Mouse (Mus musculus): ENCODE results near the gene March10. TPM values are rescaled to one million over a fixed set of nuclear protein-coding genes. Genes with fewer than 3 reads are reported as not detected.
A peak's percentile ranks its signal among the peaks of the same experiment; 100 is the strongest.

The March10 gene
- polyA plus RNA-seq (2016; fragmentation: Nextera tagmentation; extraction: Ambion mirVana): 0.15 and 0.17 TPM in 2 replicates

DNA sequence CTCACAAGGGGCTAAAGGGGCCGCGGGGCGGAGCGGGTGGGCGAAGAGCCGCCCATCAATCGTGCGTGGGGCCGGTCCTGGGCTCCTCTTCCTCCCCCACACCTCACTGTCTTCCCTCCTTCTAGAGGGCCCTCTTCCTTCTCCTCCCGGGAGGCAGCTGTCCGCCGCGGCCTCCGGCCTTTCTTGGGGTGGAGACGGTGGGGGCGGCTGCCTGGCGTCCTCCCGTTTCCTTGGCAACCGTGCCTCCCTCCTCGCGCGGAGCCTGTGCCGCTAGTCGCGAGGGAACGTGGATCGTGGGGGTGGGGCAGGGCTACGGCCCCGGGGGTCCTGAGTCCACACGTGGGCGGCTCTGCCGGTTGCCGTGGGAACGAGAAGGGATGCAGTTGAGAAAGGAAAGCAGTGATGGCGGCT lies at the start of gene March10:
March10 (minus strand) TSS at position 239 of the 411 bp plus-strand sequence.
- Histone ChIP-seq H3K9me3 (no peaks in the 10 kb centered on the region), H3K4me1 (peaks cover 24% of the 10 kb centered on the region; the same call in 1 of the 2 replicates), H3K4me2 (replicated peaks) (peak within 1 kb of the TSS; percentile 84), H3K36me3 (no peaks in the 10 kb centered on the region), H3K27me3 (replicated peaks) (no peaks in the 10 kb centered on the region), H3K27ac (peak within 1 kb of the TSS; percentile 27; the same call in 1 of the 2 replicates), H3K4me3 (peak within 1 kb of the TSS; percentile 46), H3K9ac (peak within 1 kb of the TSS; percentile 56)
- WGBS: under 1% methylated on average over 35 of the region's 35 CpGs
- peak; percentile 83 for ATAC-seq (ENCODE audit: low FRiP score, low read depth)

DNA sequence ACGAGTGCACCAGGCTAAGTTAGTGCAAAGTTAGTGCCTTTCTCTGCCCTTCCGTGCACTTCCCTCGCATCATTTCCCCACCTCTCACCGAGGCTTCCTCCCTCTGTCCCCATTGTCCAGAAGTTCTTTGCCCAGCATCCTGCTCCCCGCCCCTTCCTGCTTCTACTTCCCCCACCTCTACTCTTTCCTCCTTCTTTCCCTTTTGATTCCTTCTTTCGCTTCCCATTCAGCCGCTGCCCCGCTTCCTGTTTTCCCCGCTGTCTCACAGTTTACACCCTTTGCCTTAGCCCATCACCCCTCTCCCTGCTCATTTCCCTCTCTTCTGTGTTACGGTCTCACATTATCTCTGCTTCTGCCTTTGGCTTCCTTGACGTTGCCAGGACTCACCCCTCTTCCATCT lies 49.8 kb upstream of the March10 start:
- 82% methylated on average over 11 of the region's 11 CpGs for WGBS
- Histone ChIP-seq H3K4me3 (no peak overlapping the region), H3K36me3 (no peaks in the 10 kb centered on the region), H3K27ac (no peak overlapping the region), H3K4me2 (replicated peaks) (no peak overlapping the region), H3K4me1 (peaks cover 30% of the 10 kb centered on the region), H3K27me3 (replicated peaks) (no peaks in the 10 kb centered on the region), H3K9ac (no peak overlapping the region), H3K9me3 (no peaks in the 10 kb centered on the region)
- ATAC-seq (ENCODE audit: low FRiP score, low read depth): no peak

DNA sequence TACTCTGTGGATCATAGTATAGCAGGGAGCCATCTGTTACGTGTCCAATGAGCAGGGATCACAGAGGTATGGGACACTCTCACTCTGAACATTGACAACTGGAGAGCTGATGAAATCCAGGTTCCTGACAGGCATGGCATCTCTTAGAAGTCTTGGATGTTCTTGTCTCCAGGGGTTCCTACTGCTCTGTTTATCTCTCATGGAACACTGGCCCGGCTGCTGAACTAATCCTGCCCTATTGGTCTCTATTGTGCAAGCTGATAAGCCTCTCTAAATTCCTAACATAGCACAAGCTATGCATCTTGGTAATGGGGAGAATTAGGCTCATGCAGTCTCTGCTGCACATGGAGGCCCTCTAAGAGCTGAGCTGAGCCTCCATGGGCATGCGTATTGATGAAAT lies 48.5 kb upstream of the March10 start:
- WGBS: 87% methylated on average over 3 of the region's 3 CpGs
- Histone ChIP-seq H3K36me3 (no peaks in the 10 kb centered on the region), H3K27me3 (replicated peaks) (no peaks in the 10 kb centered on the region), H3K4me2 (replicated peaks) (no peak overlapping the region), H3K4me1 (peaks cover 30% of the 10 kb centered on the region), H3K4me3 (no peak overlapping the region), H3K27ac (no peak overlapping the region), H3K9ac (no peak overlapping the region), H3K9me3 (no peaks in the 10 kb centered on the region)
- ATAC-seq (ENCODE audit: low FRiP score, low read depth): no peak

DNA sequence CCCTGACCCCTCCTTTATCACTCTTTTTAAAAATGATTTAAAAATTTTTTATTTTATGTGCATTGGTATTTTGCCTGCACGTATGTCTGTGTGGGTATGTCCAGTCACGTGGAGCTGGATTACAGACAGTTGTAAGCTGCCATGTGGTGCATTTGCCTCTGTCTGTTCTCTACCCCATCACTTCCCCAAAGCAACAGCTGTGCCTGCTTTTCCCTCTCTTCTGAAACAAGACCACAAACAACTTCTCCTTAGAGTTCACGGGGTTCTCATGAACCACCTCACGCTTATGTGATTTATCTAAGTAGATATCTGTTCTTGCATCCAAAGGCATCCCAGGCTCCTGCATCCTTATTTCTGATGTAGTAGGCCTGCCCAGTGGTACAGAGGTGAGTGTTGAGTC lies 45.8 kb upstream of the March10 start:
- H3K36me3 ChIP-seq: no peaks in the 10 kb centered on the region
- H3K27me3 ChIP-seq (replicated peaks): no peaks in the 10 kb centered on the region
- 85% methylated on average over 4 of the region's 4 CpGs for WGBS

DNA sequence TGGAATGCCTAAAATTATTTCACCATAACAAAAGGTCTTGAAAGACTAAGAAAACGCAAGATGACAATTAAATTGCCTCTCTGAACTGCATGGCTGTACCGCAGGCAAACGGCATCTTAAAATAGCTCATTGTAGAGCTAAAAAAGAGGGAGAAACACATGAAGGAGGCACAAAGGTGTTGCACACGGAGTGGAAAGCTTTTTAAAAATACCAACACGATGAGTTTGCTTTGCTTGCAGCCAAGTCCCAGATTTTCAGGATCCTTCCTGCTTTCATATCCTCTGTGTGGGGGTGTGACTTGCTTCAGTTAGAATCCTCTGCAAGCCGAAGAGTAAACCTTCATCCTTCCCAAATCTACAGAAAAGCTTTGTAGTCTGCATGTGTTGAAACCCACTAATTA lies 41.0 kb upstream of the March10 start:
- no peak overlapping the region for H3K27ac ChIP-seq
- WGBS: 85% methylated on average over 6 of the region's 6 CpGs
- no peak overlapping the region for H3K9ac ChIP-seq
- H3K36me3 ChIP-seq: no peaks in the 10 kb centered on the region
- no peaks in the 10 kb centered on the region for H3K9me3 ChIP-seq
- H3K4me3 ChIP-seq: no peak overlapping the region
- H3K4me1 ChIP-seq: no peaks in the 10 kb centered on the region
- ATAC-seq (ENCODE audit: low FRiP score, low read depth): no peak
- no peak overlapping the region for H3K4me2 ChIP-seq (replicated peaks)
- no peaks in the 10 kb centered on the region for H3K27me3 ChIP-seq (replicated peaks)

More for the DNA sequence above, 45.8 kb upstream of the March10 start:
- H3K4me1 ChIP-seq: peaks cover 11% of the 10 kb centered on the region
- no peak overlapping the region for H3K4me2 ChIP-seq (replicated peaks)
- no peak for ATAC-seq (ENCODE audit: low FRiP score, low read depth)
- H3K4me3 ChIP-seq: no peak overlapping the region
- no peak overlapping the region for H3K9ac ChIP-seq
- no peaks in the 10 kb centered on the region for H3K9me3 ChIP-seq
- H3K27ac ChIP-seq: no peak overlapping the region

DNA sequence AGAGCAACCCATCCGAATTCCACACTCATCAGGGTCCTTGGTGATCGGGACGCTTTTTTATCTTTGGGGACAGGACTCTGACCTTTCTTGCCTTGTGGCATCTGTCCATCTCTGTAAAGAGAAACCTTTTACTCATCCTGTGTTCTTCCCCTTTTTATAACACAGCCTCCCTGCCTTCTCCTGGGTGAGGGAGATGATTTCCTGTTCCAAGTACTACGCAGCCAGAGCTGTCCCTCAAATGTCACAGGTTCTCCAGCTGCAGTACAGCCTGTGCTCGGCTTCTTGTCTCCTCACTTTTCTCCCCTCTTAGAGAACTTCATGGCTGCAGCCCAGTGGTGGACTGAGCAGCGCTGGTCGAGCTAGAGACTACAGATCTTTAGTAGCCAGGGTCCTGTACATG lies 40.1 kb upstream of the March10 start:
- Histone ChIP-seq H3K9me3 (no peaks in the 10 kb centered on the region), H3K27ac (no peak overlapping the region), H3K36me3 (no peaks in the 10 kb centered on the region), H3K27me3 (replicated peaks) (no peaks in the 10 kb centered on the region), H3K4me1 (no peaks in the 10 kb centered on the region), H3K4me3 (no peak overlapping the region), H3K4me2 (replicated peaks) (no peak overlapping the region), H3K9ac (no peak overlapping the region)
- 61% methylated on average over 7 of the region's 7 CpGs for WGBS
- no peak for ATAC-seq (ENCODE audit: low FRiP score, low read depth)

DNA sequence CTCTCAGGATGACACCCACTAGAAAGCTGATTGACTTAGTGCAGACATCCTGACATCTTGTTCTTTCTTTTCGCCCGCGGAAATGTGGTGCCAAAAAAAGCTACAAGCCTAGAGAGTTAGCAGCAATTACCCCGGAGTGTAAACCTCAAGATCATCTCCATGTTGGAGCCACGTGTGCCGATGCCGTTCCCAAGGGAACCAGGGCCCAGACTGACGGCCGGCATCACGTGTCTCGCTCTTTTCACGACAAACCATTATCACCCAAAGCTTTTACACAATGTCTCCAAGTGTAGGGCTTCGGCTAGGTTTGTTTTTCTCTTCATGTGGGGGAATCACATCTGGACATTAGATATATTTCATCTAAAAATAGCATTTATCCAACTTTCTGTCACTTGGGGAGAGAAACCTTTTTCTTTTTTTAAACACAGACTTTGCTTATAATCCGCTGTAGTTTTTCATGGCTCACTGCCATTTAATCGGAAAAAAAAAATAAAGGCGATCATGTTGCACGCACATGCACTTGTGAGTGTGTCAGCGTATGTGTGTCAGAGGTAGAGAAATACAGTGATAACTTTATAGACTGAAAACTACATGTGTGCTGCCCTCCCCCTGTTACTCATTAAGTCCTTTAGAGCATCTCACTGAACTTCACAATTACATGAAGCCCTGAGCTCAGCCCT lies 39.2 kb upstream of the March10 start:
- Histone ChIP-seq H3K4me1 (no peaks in the 10 kb centered on the region), H3K9ac (no peak overlapping the region), H3K4me3 (no peak overlapping the region), H3K36me3 (no peaks in the 10 kb centered on the region), H3K9me3 (no peaks in the 10 kb centered on the region), H3K27me3 (replicated peaks) (no peaks in the 10 kb centered on the region), H3K4me2 (replicated peaks) (no peak overlapping the region), H3K27ac (no peak overlapping the region)
- WGBS: 74% methylated on average over 18 of the region's 18 CpGs
- no peak for ATAC-seq (ENCODE audit: low FRiP score, low read depth)

DNA sequence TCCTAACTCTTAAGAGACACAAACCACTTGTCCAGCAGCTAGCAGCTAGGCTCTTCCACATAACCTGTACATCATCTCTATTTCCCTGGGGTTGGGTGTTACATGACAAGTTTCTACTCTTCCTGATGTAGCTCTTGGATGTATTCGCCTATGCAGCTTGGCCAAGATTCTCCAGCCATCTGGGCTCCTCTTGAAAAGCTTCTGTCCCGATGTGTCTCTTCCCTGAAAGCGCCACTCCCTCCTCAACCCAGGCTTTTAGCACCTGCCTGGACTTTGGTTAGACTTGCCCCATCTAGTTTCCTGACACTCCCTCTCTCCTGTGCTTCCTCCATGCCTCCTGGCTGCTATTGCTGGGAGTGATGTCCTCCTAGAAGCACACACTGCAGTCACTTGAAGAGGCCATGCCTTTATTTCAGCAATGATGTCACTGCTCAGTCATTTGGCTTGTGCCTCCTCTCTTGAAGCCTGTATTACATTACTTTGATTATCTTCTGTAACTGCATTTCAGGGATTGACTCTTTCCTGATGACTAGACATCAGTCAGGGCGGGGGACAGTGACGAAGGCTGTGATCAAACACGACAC lies 38.3 kb upstream of the March10 start:
- H3K4me1 ChIP-seq: no peaks in the 10 kb centered on the region

DNA sequence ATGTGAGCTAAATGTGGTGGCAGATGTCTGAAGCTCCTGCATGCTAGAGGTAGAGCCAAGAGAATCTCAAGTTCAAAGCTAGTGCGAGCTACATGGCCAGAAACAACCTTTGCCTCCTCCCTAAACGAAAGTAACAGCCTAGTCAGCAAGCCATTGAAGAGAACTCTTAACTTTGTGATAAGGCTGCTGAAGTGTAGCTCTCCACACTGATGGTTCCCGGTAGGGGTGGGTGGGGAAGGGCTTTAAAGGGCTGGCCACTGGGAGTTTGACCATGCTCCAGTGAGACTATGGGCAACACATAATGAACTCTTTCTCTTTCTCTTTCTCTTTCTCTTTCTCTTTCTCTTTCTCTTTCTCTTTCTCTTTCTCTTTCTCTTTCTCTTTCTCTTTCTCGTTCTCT lies 35.9 kb upstream of the March10 start:
- Histone ChIP-seq H3K9me3 (no peaks in the 10 kb centered on the region), H3K27ac (no peak overlapping the region), H3K4me2 (replicated peaks) (no peak overlapping the region), H3K27me3 (replicated peaks) (no peaks in the 10 kb centered on the region), H3K4me1 (no peaks in the 10 kb centered on the region), H3K4me3 (no peak overlapping the region), H3K36me3 (no peaks in the 10 kb centered on the region), H3K9ac (no peak overlapping the region)
- 86% methylated on average over 4 of the region's 4 CpGs for WGBS
- ATAC-seq (ENCODE audit: low FRiP score, low read depth): no peak

More for the DNA sequence above, 38.3 kb upstream of the March10 start:
- no peak overlapping the region for H3K4me3 ChIP-seq
- WGBS: 89% methylated on average over 6 of the region's 6 CpGs
- ATAC-seq (ENCODE audit: low FRiP score, low read depth): no peak
- H3K27ac ChIP-seq: no peak overlapping the region
- H3K4me2 ChIP-seq (replicated peaks): no peak overlapping the region
- no peak overlapping the region for H3K9ac ChIP-seq
- H3K36me3 ChIP-seq: no peaks in the 10 kb centered on the region
- H3K27me3 ChIP-seq (replicated peaks): no peaks in the 10 kb centered on the region
- H3K9me3 ChIP-seq: no peaks in the 10 kb centered on the region

DNA sequence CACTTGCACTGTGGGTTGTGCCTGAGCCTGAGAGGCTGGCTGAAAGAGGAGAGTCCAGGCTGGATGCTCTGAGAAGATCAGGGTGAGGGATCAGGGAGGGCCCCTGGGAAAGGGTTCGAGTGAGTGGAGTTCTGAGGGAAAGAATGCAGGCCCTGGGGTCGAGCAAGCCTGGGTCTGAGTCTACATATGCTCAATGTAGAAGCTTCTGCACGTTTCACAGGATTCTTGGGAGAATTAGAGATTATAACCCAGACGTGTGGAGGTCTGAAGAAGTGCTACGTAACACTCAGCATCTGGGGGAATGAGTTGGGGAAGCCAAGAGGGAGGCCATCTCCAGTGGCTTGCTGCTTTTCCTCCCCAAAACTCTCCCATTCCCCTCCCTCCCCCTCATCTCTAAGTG lies 34.4 kb upstream of the March10 start:
- Histone ChIP-seq H3K27ac (no peak overlapping the region), H3K4me3 (no peak overlapping the region), H3K4me2 (replicated peaks) (no peak overlapping the region), H3K4me1 (no peaks in the 10 kb centered on the region), H3K36me3 (no peaks in the 10 kb centered on the region), H3K9ac (no peak overlapping the region), H3K27me3 (replicated peaks) (no peaks in the 10 kb centered on the region), H3K9me3 (no peaks in the 10 kb centered on the region)
- ATAC-seq (ENCODE audit: low FRiP score, low read depth): no peak
- 73% methylated on average over 5 of the region's 5 CpGs for WGBS

DNA sequence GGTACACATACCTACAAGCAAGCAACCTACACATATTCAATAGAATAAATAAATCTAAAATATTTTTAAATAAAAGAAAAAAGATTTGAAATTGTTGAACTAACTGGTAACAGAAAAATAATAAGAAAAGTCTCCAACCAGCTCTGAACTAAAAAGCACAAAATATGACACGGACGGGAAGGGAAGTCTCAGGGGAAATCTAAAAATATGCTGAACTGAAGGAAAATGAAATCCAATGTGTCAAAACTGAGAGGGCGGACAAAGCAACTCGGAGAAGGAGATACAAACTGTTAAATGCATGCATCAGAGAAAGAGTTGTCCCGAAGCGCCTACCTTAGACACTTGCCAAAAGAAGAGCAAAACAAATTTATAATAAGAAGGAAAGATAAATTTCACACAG lies 28.9 kb upstream of the March10 start:
- H3K4me1 ChIP-seq: no peaks in the 10 kb centered on the region
- 91% methylated on average over 6 of the region's 6 CpGs for WGBS
- H3K9me3 ChIP-seq: no peaks in the 10 kb centered on the region
- H3K9ac ChIP-seq: no peak overlapping the region
- no peak overlapping the region for H3K4me2 ChIP-seq (replicated peaks)
- no peak overlapping the region for H3K27ac ChIP-seq
- H3K36me3 ChIP-seq: no peaks in the 10 kb centered on the region
- no peaks in the 10 kb centered on the region for H3K27me3 ChIP-seq (replicated peaks)
- ATAC-seq (ENCODE audit: low FRiP score, low read depth): no peak
- no peak overlapping the region for H3K4me3 ChIP-seq

DNA sequence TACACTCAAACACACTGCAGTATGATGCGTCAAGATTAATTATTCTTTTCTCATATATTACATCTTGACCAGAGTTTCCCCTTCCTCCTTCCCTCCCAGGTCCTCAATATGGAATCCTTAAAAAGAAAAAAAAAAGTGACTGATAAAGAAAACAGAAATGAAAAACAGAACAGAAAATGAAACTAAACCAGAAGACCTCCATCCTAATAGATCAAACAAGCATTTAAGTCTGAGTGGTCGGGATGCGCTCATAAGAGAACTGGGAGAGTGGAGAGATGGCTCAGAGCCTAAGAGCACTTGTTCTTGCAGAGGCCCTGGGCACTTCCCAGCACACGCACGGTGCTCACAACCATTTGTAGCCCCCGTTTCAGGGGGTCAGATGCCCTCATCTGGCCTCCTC lies 28.5 kb upstream of the March10 start:
- no peaks in the 10 kb centered on the region for H3K36me3 ChIP-seq
- H3K9ac ChIP-seq: no peak overlapping the region
- H3K27me3 ChIP-seq (replicated peaks): no peaks in the 10 kb centered on the region
- no peaks in the 10 kb centered on the region for H3K4me1 ChIP-seq
- H3K27ac ChIP-seq: no peak overlapping the region
- no peak overlapping the region for H3K4me3 ChIP-seq
- ATAC-seq (ENCODE audit: low FRiP score, low read depth): no peak
- 81% methylated on average over 6 of the region's 6 CpGs for WGBS
- H3K9me3 ChIP-seq: no peaks in the 10 kb centered on the region
- no peak overlapping the region for H3K4me2 ChIP-seq (replicated peaks)

DNA sequence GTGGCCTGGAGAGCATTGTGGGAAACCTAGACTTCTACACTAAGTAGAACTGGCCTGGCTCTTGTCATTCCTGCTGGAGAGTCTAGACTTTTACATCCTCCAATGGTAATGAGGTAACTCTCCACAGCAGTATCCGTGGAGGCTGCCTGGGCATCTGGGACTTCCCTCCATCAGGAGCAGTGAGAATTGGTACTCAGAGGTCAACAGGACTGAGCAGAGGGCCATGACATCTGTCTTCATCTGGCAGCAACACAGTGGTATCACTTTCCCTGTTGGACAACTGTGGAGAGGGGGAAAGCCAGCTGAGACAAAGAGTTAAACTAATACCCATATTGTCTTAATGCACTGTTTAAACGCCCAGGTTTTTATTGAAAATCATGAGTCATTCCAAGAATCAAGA lies 26.2 kb upstream of the March10 start:
- Histone ChIP-seq H3K9me3 (no peaks in the 10 kb centered on the region), H3K4me1 (no peaks in the 10 kb centered on the region), H3K4me2 (replicated peaks) (no peak overlapping the region), H3K4me3 (no peak overlapping the region), H3K27me3 (replicated peaks) (no peaks in the 10 kb centered on the region), H3K27ac (no peak overlapping the region), H3K36me3 (no peaks in the 10 kb centered on the region), H3K9ac (no peak overlapping the region)
- 69% methylated on average over 2 of the region's 2 CpGs for WGBS
- no peak for ATAC-seq (ENCODE audit: low FRiP score, low read depth)
